Mouse (Mus musculus): Measurements from ENCODE around the gene Otog. TPM values are rescaled to one million over a fixed set of nuclear protein-coding genes. Genes with fewer than 3 reads are reported as not detected.

Otog gene
- polyA plus RNA-seq (2012; rRNA removed), result 0.08 TPM in 1 of 2 replicates, not detected in the other

DNA sequence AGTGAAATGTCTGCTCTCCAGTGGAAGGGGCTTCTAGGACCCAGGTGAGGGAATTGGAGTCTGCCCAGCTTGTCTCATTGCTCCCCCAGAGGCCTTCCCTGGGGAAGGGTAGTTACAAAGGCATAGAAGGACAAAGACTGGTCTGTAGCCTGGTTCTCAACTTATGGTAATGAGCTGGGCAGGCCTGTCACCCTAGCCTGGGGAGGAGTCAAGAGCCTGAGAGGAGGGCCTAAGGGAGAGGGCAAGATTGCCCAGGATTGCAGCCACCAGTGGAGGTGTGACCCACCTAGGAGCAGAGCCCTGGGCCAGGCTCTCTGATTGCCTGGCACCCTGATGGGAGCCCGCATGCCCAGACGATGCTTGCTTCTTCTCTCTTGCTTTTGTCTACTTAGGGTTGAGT, at the start of gene Otog:
Gene Otog (plus strand): TSS at position 292 of the 400 bp plus-strand sequence.

DNA sequence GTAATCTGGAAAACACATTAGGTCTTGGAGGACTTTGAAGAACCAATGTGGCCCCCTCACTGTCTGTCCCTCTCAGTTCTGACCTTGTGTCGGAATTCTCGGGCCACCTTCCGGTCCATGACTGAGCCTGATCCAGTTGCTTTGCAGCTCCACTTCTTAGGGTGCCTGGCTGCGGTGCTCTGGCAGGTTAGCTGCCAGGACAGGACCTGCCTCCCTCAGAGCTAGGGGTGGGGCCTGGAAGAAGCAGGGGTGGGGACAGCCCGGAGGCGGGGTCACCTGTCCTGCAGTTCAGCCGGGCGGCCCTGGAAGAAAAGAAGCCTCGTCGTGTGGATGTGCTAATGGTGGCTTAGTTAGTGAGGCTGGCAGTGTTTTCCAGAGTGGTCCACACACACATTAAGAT, 2.4 kb upstream of the Otog start, which contains the start of gene Ush1c:
Gene Ush1c (minus strand): TSS at position 158 of the 400 bp plus-strand sequence.

Other genes with a start within 250 kb of the Otog start
- 6.2 and 11.0 TPM in 2 replicates for gene Abcc6, start 210.7 kb upstream of the Otog start, polyA plus RNA-seq (2012; rRNA removed)
- 30.6 and 33.7 TPM in 2 replicates for gene Nomo1, start 207.3 kb upstream of the Otog start, polyA plus RNA-seq (2012; rRNA removed)
- gene Kcnj11, start 140.2 kb upstream of the Otog start, polyA plus RNA-seq (2012; rRNA removed), result 1.3 and 1.7 TPM in 2 replicates
- gene Abcc8, start 61.0 kb upstream of the Otog start, polyA plus RNA-seq (2012; rRNA removed), result 4.3 and 4.5 TPM in 2 replicates
- 70.7 and 85.0 TPM in 2 replicates for gene Ush1c, start 2.5 kb upstream of the Otog start, polyA plus RNA-seq (2012; rRNA removed)
- gene Myod1, start 135.5 kb downstream of the Otog start, polyA plus RNA-seq (2012; rRNA removed), result 0.09 and 0.15 TPM in 2 replicates
- gene Kcnc1, start 155.5 kb downstream of the Otog start, polyA plus RNA-seq (2012; rRNA removed), result 0.62 and 0.67 TPM in 2 replicates